Mouse (Mus musculus): Measurements from ENCODE around the gene Grb2.

DNA sequence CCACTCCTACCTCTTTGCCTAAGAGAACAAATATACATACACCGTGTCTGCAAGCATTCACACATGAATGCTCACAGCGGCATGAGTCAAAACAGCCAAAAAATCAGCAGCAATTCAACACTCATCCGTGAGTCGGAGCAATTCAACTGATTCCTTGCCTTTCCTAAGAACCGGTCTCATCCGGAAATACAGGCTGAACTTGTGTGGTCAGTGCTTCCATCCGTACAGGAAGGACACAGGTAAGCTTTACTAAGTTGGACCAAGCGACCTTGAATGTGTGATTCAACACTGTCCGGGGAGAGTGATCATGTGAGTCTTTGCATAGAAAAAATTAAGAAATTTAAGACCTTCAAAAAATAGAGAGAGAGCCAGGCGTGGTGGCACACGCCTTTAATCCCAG is 32.7 kb upstream of the Grb2 start:
- TF ChIP-seq CTCF (IDR thresholded peaks at IDR 0.05; ENCODE audit: low read depth): no peak
- no peak for TF ChIP-seq EP300 (IDR thresholded peaks at IDR 0.05; ENCODE audit: low read depth)

All from liver, embryonic 14.5 days (tissue).